Mouse (Mus musculus) erythroblast, embryonic 14.5 days (primary cell): Measurements from ENCODE around the gene Xrcc6.

Experiments
- GATA1 ChIP-seq: IDR thresholded peaks from 2 replicates; pipeline ENCODE4 v1.6.1; 2012; ENCODE audit warnings: low read length, inconsistent platforms, mixed read lengths
- TAL1 ChIP-seq: IDR thresholded peaks from 3 replicates; pipeline ENCODE4 v1.6.1; 2012; ENCODE audit warnings: low read length, inconsistent platforms, mixed read lengths

DNA sequence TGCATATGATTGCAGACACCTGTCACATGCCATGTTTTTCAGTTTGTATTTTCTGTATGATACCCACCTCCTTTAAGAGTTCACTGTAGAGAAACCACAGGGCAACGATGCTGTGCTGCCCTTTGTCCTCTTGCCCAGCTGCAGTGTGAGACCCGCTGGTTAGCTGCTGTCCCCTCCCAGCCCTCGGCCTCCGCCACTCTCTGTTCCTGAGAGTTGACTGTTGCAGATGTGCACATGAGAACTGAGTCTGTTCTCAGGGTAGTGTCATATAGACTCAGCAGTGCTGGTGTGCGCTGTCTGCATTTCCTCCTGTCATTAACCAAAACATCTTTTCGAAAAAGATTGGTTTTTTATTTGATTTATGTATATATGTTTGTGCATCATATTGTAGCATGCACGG lies 44.8 kb downstream of the Xrcc6 start:
- TF ChIP-seq GATA1 (no peak), TAL1 (no peak)
